Mouse (Mus musculus) midbrain, postnatal 0 days (tissue): ENCODE measurements at regions not wholly inside any gene's neighbourhood (a gene's known extent, or its start where the extent isn't known, plus 50 kb on each side); places are given as distances from the start of the nearest gene placed in this dataset.

ENCODE experiments used
- ATAC-seq: fragments of 200-750 bp; cut with Nextera tagmentation; 2 replicates; pipeline ENCODE4 v1.8.0; 2017; ENCODE audit warnings: moderate number of reproducible peaks, mild to moderate bottlenecking, moderate TSS enrichment, moderate library complexity; ENCODE audit not compliant: low FRiP score
- DNase-seq: peaks from one replicate; pipeline ENCODE4 v3.0.0-alpha.2; 2015; ENCODE audit warnings: low spot score
- H3K27ac ChIP-seq: fragments of 300-500 bp; sonication (generic); 2 replicates; pipeline ENCODE4 v1.5.1; 2014; ENCODE audit warnings: low read depth, mild to moderate bottlenecking, low read length, mixed read lengths
- H3K27me3 ChIP-seq: fragments of 300-500 bp; sonication (generic); 2 replicates; pipeline ENCODE4 v1.6.1; 2014; ENCODE audit warnings: low read length, control low read depth, mixed read lengths; ENCODE audit not compliant: insufficient read depth
- H3K36me3 ChIP-seq: fragments of 300-500 bp; sonication (generic); 2 replicates; pipeline ENCODE4 v1.6.1; 2014; ENCODE audit warnings: low read length, control low read depth, mixed read lengths; ENCODE audit not compliant: insufficient read depth
- H3K4me1 ChIP-seq: fragments of 300-500 bp; sonication (generic); 2 replicates; pipeline ENCODE4 v1.6.1; 2014; ENCODE audit warnings: mild to moderate bottlenecking, control low read depth, antibody characterized with exemption, low read length, mixed read lengths; ENCODE audit not compliant: insufficient read depth
- H3K4me2 ChIP-seq: fragments of 300-500 bp; sonication (generic); 2 replicates; pipeline ENCODE4 v1.6.1; 2014; ENCODE audit warnings: low read depth, mild to moderate bottlenecking, low read length, mixed read lengths; ENCODE audit not compliant: poor library complexity, severe bottlenecking
- H3K4me3 ChIP-seq: fragments of 300-500 bp; sonication (generic); 2 replicates; pipeline ENCODE4 v1.5.1; 2014; ENCODE audit warnings: low read depth, mild to moderate bottlenecking, low read length, moderate library complexity
- H3K9ac ChIP-seq: fragments of 300-500 bp; sonication (generic); replicated peaks from 2 replicates; pipeline ENCODE4 v1.6.1; 2014; ENCODE audit warnings: mild to moderate bottlenecking, low read length, moderate library complexity, mixed read lengths; ENCODE audit not compliant: poor library complexity, severe bottlenecking
- H3K9me3 ChIP-seq: fragments of 300-500 bp; sonication (generic); 2 replicates; pipeline ENCODE4 v1.6.1; 2016; ENCODE audit warnings: low read length, control low read depth
- CTCF ChIP-seq: IDR thresholded peaks from 2 replicates; pipeline ENCODE4 v1.5.1; 2016; ENCODE audit warnings: antibody characterized with exemption, mild to moderate bottlenecking
- WGBS: fragments of 180-500 bp; shearing (Covaris S2); extraction: QIAGEN DNeasy Blood & Tissue Kit; methylation state at CpG from one replicate; pipeline ENCODE4 v1.1.7; 2014; 5-methylcytosine and 5-hydroxymethylcytosine counted together

GRCm38 (mm10) chr3:141051685-141052084 lies 160.5 kb downstream of the Pdha2 start:
- DNase-seq (no peak), ATAC-seq (no peak)
- Histone ChIP-seq H3K27ac (no peak overlapping the region), H3K9me3 (no peaks in the 10 kb centered on the region), H3K36me3 (no peaks in the 10 kb centered on the region), H3K27me3 (no peaks in the 10 kb centered on the region), H3K4me1 (no peaks in the 10 kb centered on the region), H3K9ac (no peak overlapping the region), H3K4me3 (no peak overlapping the region), H3K4me2 (no peak overlapping the region)
- WGBS, result 78% methylated on average over 2 of the region's 2 CpGs
- no peak for TF ChIP-seq CTCF

GRCm38 (mm10) chr3:141014262-141014547 lies 197.9 kb downstream of the Pdha2 start:
- Histone ChIP-seq H3K27me3 (no peaks in the 10 kb centered on the region), H3K36me3 (no peaks in the 10 kb centered on the region), H3K4me2 (no peak overlapping the region), H3K4me1 (no peaks in the 10 kb centered on the region), H3K4me3 (no peak overlapping the region), H3K9me3 (no peaks in the 10 kb centered on the region), H3K9ac (no peak overlapping the region), H3K27ac (no peak overlapping the region)
- 45% methylated on average over 1 of the region's 1 CpGs for WGBS
- no peak for TF ChIP-seq CTCF
- DNase-seq (no peak), ATAC-seq (no peak)

- no peaks in the 10 kb centered on the region for H3K9me3 ChIP-seq
- no peaks in the 10 kb centered on the region for H3K4me1 ChIP-seq
- no peak overlapping the region for H3K4me3 ChIP-seq
- no peak for TF ChIP-seq CTCF
- no peak overlapping the region for H3K9ac ChIP-seq
- DNase-seq, result no peak
- no peak for ATAC-seq
- no peak overlapping the region for H3K4me2 ChIP-seq
- 54% methylated on average over 8 of the region's 8 CpGs for WGBS
- no peak overlapping the region for H3K27ac ChIP-seq
- no peaks in the 10 kb centered on the region for H3K36me3 ChIP-seq
- no peaks in the 10 kb centered on the region for H3K27me3 ChIP-seq
Observed at GRCm38 (mm10) chr3:141013521-141014261, 198.5 kb downstream of the Pdha2 start.

GRCm38 (mm10) chr3:141012976-141013375 lies 199.2 kb downstream of the Pdha2 start:
- WGBS, result 62% methylated on average over 1 of the region's 1 CpGs
- Histone ChIP-seq H3K36me3 (no peaks in the 10 kb centered on the region), H3K4me3 (no peak overlapping the region), H3K9me3 (no peaks in the 10 kb centered on the region), H3K27me3 (no peaks in the 10 kb centered on the region), H3K4me2 (no peak overlapping the region), H3K27ac (no peak overlapping the region), H3K9ac (no peak overlapping the region), H3K4me1 (no peaks in the 10 kb centered on the region)
- ATAC-seq (no peak), DNase-seq (no peak)
- no peak for TF ChIP-seq CTCF

- 82% methylated on average over 2 of the region's 2 CpGs for WGBS
Observed at GRCm38 (mm10) chr3:141008792-141009191, 203.4 kb downstream of the Pdha2 start.

GRCm38 (mm10) chr3:141005885-141006284 lies 206.3 kb downstream of the Pdha2 start:
- TF ChIP-seq CTCF, result no peak

More at GRCm38 (mm10) chr3:141008792-141009191, 203.4 kb downstream of the Pdha2 start:
- H3K4me2 ChIP-seq, result no peak overlapping the region
- H3K27ac ChIP-seq, result no peak overlapping the region
- H3K4me3 ChIP-seq, result no peak overlapping the region
- no peaks in the 10 kb centered on the region for H3K27me3 ChIP-seq
- TF ChIP-seq CTCF, result no peak
- no peaks in the 10 kb centered on the region for H3K4me1 ChIP-seq
- no peak for DNase-seq
- no peak for ATAC-seq
- H3K36me3 ChIP-seq, result no peaks in the 10 kb centered on the region
- H3K9ac ChIP-seq, result no peak overlapping the region
- H3K9me3 ChIP-seq, result no peaks in the 10 kb centered on the region

More at GRCm38 (mm10) chr3:141005885-141006284, 206.3 kb downstream of the Pdha2 start:
- no peaks in the 10 kb centered on the region for H3K9me3 ChIP-seq
- H3K36me3 ChIP-seq, result no peaks in the 10 kb centered on the region
- no peak overlapping the region for H3K27ac ChIP-seq
- WGBS, result 77% methylated on average over 3 of the region's 3 CpGs
- H3K4me1 ChIP-seq, result no peaks in the 10 kb centered on the region
- H3K4me3 ChIP-seq, result no peak overlapping the region
- ATAC-seq, result no peak
- H3K9ac ChIP-seq, result no peak overlapping the region
- DNase-seq, result no peak
- H3K27me3 ChIP-seq, result no peaks in the 10 kb centered on the region
- H3K4me2 ChIP-seq, result no peak overlapping the region
